Mouse (Mus musculus) E14TG2a.4 (cell line): ENCODE data around the gene Scyl1.

ENCODE experiments used
- CTCF ChIP-seq: conservative IDR thresholded peaks from 2 replicates; pipeline ENCODE4 v1.5.1; 2014; ENCODE audit warnings: low read length
- NANOG ChIP-seq: IDR thresholded peaks from 2 replicates; pipeline ENCODE4 v1.6.1; 2014; ENCODE audit warnings: borderline replicate concordance, low read length, mixed read lengths
- POU5F1 ChIP-seq: IDR thresholded peaks from 2 replicates; pipeline ENCODE4 v1.6.1; 2014; ENCODE audit warnings: low read length, borderline replicate concordance

GRCm38 (mm10) chr19:5740320-5741317, 30.6 kb downstream of the Scyl1 start, which contains the start of gene Ltbp3:
- TF ChIP-seq CTCF (no peak), NANOG (no peak), POU5F1 (no peak)
